Mouse (Mus musculus): ENCODE measurements around the gene Ccr7. TPM values are rescaled to one million over a fixed set of nuclear protein-coding genes. Genes with fewer than 3 reads are reported as not detected.

Ccr7 gene
- polyA plus RNA-seq (2014; fragmentation: Nextera tagmentation; extraction: Ambion mirVana) = not detected in 2 replicates

DNA sequence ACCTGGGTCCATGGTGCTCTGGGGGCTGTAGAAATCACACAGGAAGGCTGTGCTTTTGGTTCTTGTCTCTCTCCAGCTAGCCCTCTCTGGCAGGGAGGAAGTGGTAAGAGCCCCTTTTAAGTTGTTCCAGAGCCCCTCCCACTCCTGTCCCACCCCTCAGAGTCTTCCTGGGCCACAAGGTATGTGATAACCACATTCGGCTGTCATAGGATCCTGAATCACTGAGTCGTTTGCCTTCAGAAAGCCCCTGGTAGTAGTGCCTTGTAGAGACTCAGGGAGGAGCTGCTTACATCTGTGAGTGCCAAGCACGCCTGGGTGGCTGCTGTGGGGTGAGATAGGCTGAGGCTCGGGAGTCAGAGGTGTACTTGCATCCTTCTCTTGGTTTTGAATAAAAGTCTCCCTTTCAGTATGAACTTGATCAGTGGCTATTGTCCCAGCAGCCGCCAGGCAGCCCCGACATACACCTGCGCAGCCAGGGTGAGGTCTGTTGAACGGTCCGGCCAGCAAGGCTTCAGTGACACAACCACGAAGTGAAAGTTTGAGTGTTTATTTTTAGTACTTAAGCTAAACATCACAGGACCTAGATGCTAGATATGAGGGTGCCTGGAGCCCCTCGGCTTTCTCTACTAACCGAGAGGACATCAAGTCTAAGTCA lies at the start of gene Ccr7:
Gene Ccr7 (minus strand): TSS at position 91 of the 655 bp plus-strand sequence.
- 79% methylated on average over 12 of the region's 12 CpGs for WGBS

DNA sequence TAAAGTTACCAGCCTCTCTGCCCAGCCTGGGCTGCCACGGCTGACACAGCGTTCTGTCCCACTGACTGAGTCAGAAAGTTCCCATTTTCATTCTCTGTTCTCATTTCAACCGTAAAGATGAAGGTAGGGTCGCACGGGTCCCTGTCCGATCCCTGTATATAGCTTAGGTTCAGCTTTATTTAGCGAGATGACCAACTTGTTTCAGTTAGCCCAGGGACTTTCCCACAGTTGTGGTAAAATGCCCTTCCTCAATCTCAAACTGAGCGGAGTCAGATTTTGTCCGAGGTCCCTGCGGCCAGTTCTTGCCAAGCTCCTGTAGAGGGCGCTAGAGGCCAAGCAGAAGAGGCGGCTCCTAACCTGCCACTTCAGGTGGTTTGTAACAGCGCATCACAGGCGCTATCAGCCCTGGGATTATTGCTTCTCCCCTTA lies 34.3 kb upstream of the Ccr7 start:
- WGBS = 25% methylated on average over 14 of the region's 14 CpGs
- H3K4me1 ChIP-seq (ENCODE audit: control insufficient read depth, insufficient read depth, low read length) = no peaks in the 10 kb centered on the region
- H3K4me3 ChIP-seq (ENCODE audit: low read depth, low read length) = no peak overlapping the region
- no peaks in the 10 kb centered on the region for H3K36me3 ChIP-seq (ENCODE audit: control insufficient read depth, insufficient read depth, low read length)
- no peak overlapping the region for H3K9ac ChIP-seq (replicated peaks; ENCODE audit: low read depth, low read length)
- H3K4me2 ChIP-seq (ENCODE audit: low read depth, low read length) = no peak overlapping the region
- H3K27me3 ChIP-seq (ENCODE audit: control insufficient read depth, insufficient read depth, low read length) = no peaks in the 10 kb centered on the region
- no peak for ATAC-seq (ENCODE audit: low read depth)
- H3K9me3 ChIP-seq (ENCODE audit: control insufficient read depth, low read length) = no peaks in the 10 kb centered on the region
- H3K27ac ChIP-seq (ENCODE audit: low read depth, low read length) = no peak overlapping the region

More for the DNA sequence above, at the start of gene Ccr7:
- no peak within 1 kb of the TSS for H3K4me3 ChIP-seq (ENCODE audit: low read depth, low read length)
- no peak for ATAC-seq (ENCODE audit: low read depth)
- no peak within 1 kb of the TSS for H3K27ac ChIP-seq (ENCODE audit: low read depth, low read length)
- no peaks in the 10 kb centered on the region for H3K36me3 ChIP-seq (ENCODE audit: control insufficient read depth, insufficient read depth, low read length)
- H3K9me3 ChIP-seq (ENCODE audit: control insufficient read depth, low read length) = no peaks in the 10 kb centered on the region
- no peak within 1 kb of the TSS for H3K4me2 ChIP-seq (ENCODE audit: low read depth, low read length)
- H3K9ac ChIP-seq (replicated peaks; ENCODE audit: low read depth, low read length) = no peak within 1 kb of the TSS
- no peaks in the 10 kb centered on the region for H3K4me1 ChIP-seq (ENCODE audit: control insufficient read depth, insufficient read depth, low read length)
- no peaks in the 10 kb centered on the region for H3K27me3 ChIP-seq (ENCODE audit: control insufficient read depth, insufficient read depth, low read length)

DNA sequence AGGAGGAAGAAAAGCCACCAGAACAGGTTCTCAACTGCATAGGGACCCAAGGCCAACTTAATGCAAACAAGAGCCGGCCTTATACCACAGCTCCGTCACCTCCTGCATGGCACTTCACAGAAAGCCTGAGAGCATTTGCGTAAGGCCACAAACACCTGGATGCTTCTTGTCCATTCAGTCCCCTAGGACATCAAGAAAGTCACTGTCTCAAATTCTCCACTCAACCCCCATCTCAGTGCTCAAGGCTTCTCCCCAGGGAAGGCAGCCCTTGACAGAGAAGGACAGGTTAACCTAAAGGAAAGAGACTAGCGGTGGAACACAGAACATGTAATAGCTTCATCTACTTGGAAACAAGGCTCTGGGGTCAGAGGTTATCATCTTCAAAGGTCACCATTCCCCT lies 32.5 kb upstream of the Ccr7 start:
- 92% methylated on average over 4 of the region's 4 CpGs for WGBS
- Histone ChIP-seq H3K4me3 (ENCODE audit: low read depth, low read length) (no peak overlapping the region), H3K4me2 (ENCODE audit: low read depth, low read length) (no peak overlapping the region), H3K36me3 (ENCODE audit: control insufficient read depth, insufficient read depth, low read length) (no peaks in the 10 kb centered on the region), H3K27ac (ENCODE audit: low read depth, low read length) (no peak overlapping the region), H3K27me3 (ENCODE audit: control insufficient read depth, insufficient read depth, low read length) (no peaks in the 10 kb centered on the region), H3K9ac (replicated peaks; ENCODE audit: low read depth, low read length) (no peak overlapping the region), H3K4me1 (ENCODE audit: control insufficient read depth, insufficient read depth, low read length) (no peaks in the 10 kb centered on the region), H3K9me3 (ENCODE audit: control insufficient read depth, low read length) (no peaks in the 10 kb centered on the region)
- ATAC-seq (ENCODE audit: low read depth) = no peak

DNA sequence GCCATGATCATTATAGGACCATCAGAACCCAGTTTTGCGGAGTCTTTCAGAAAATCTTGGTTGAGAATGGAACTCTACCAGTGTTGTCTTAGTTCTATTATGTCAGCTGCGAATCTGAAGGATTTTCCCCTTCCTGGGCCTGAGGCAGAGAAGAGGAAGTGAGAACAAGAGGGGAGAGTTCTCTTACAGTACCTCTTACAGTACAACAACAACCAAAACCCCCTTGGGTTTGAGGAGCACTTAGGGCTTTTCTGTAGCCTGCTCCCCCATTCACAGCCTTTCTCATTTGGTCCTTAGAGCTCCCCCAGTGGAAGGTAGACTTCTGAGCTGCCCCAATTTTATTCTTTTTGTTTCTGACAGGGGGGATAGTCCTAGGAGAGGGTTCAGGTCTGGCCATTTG lies 32.0 kb upstream of the Ccr7 start:
- H3K36me3 ChIP-seq (ENCODE audit: control insufficient read depth, insufficient read depth, low read length) = no peaks in the 10 kb centered on the region
- 66% methylated on average over 2 of the region's 2 CpGs for WGBS
- H3K27ac ChIP-seq (ENCODE audit: low read depth, low read length) = no peak overlapping the region
- H3K4me1 ChIP-seq (ENCODE audit: control insufficient read depth, insufficient read depth, low read length) = no peaks in the 10 kb centered on the region
- no peaks in the 10 kb centered on the region for H3K27me3 ChIP-seq (ENCODE audit: control insufficient read depth, insufficient read depth, low read length)
- no peak overlapping the region for H3K4me3 ChIP-seq (ENCODE audit: low read depth, low read length)
- no peaks in the 10 kb centered on the region for H3K9me3 ChIP-seq (ENCODE audit: control insufficient read depth, low read length)
- H3K4me2 ChIP-seq (ENCODE audit: low read depth, low read length) = no peak overlapping the region
- no peak for ATAC-seq (ENCODE audit: low read depth)
- H3K9ac ChIP-seq (replicated peaks; ENCODE audit: low read depth, low read length) = no peak overlapping the region

DNA sequence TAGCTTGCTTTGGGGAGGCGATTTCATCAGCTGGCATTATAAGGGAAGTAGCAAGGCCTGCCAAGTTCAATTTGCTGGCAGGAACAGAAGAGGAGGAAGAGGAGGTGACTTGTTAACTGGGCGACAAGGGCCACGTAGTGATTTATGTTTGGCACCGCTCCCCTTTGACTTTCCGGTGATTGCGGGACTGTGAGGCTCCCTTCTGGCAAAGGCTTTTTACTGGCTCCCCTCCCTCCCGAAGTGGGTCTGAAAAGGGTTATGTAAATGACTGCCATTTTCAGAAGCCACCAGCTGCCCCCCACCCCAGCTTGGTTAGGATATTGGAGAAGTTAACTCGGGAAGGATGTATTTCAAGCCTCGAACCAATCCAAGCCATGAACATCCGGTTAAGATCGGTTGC lies 27.7 kb upstream of the Ccr7 start:
- no peaks in the 10 kb centered on the region for H3K36me3 ChIP-seq (ENCODE audit: control insufficient read depth, insufficient read depth, low read length)
- no peak overlapping the region for H3K27ac ChIP-seq (ENCODE audit: low read depth, low read length)
- H3K9ac ChIP-seq (replicated peaks; ENCODE audit: low read depth, low read length) = no peak overlapping the region
- H3K4me2 ChIP-seq (ENCODE audit: low read depth, low read length) = no peak overlapping the region
- H3K9me3 ChIP-seq (ENCODE audit: control insufficient read depth, low read length) = no peaks in the 10 kb centered on the region
- H3K4me1 ChIP-seq (ENCODE audit: control insufficient read depth, insufficient read depth, low read length) = no peaks in the 10 kb centered on the region
- no peaks in the 10 kb centered on the region for H3K27me3 ChIP-seq (ENCODE audit: control insufficient read depth, insufficient read depth, low read length)
- 34% methylated on average over 11 of the region's 11 CpGs for WGBS
- ATAC-seq (ENCODE audit: low read depth) = no peak
- H3K4me3 ChIP-seq (ENCODE audit: low read depth, low read length) = no peak overlapping the region

DNA sequence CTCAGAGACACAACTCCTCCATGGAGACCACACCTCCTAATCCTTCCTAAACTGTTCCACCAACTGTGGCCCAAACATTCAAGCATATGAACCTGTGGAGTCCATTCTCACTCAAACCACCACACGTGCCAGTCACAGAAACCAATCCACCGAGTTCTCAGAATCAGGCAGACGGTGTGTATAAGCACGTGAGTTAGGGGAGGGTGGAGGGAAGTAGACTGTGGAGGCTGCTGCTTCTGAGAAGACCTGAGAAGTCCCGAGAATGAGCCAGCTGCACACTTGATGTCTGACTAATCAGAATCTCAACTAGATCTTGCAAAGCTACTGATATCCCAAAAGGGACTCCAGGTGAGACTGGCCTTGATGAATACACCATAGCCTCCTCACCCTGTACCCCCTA lies 25.2 kb upstream of the Ccr7 start:
- 94% methylated on average over 5 of the region's 5 CpGs for WGBS
- H3K9me3 ChIP-seq (ENCODE audit: control insufficient read depth, low read length) = no peaks in the 10 kb centered on the region

DNA sequence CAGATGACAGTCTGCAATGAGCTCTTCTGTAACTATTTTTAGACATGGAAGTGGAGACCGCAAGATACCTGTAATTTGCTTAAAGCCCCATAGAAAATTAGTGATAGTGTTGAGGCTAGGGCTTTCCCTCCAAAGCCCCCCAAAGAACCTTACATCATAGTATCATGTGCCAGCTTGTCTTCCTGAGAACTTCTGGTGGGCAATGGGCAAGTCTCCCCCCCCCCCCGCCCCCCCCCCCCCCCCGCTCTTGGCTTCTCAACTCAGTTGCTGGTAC lies 23.0 kb upstream of the Ccr7 start:
- H3K4me3 ChIP-seq (ENCODE audit: low read depth, low read length) = no peak overlapping the region
- no peaks in the 10 kb centered on the region for H3K9me3 ChIP-seq (ENCODE audit: control insufficient read depth, low read length)
- ATAC-seq (ENCODE audit: low read depth) = no peak
- H3K36me3 ChIP-seq (ENCODE audit: control insufficient read depth, insufficient read depth, low read length) = no peaks in the 10 kb centered on the region
- no peak overlapping the region for H3K27ac ChIP-seq (ENCODE audit: low read depth, low read length)
- no peak overlapping the region for H3K4me2 ChIP-seq (ENCODE audit: low read depth, low read length)
- WGBS = 96% methylated on average over 1 of the region's 3 CpGs
- H3K9ac ChIP-seq (replicated peaks; ENCODE audit: low read depth, low read length) = no peak overlapping the region
- H3K27me3 ChIP-seq (ENCODE audit: control insufficient read depth, insufficient read depth, low read length) = no peaks in the 10 kb centered on the region
- no peaks in the 10 kb centered on the region for H3K4me1 ChIP-seq (ENCODE audit: control insufficient read depth, insufficient read depth, low read length)

More for the DNA sequence above, 25.2 kb upstream of the Ccr7 start:
- Histone ChIP-seq H3K36me3 (ENCODE audit: control insufficient read depth, insufficient read depth, low read length) (no peaks in the 10 kb centered on the region), H3K27me3 (ENCODE audit: control insufficient read depth, insufficient read depth, low read length) (no peaks in the 10 kb centered on the region), H3K9ac (replicated peaks; ENCODE audit: low read depth, low read length) (no peak overlapping the region), H3K4me3 (ENCODE audit: low read depth, low read length) (no peak overlapping the region), H3K27ac (ENCODE audit: low read depth, low read length) (no peak overlapping the region), H3K4me2 (ENCODE audit: low read depth, low read length) (no peak overlapping the region), H3K4me1 (ENCODE audit: control insufficient read depth, insufficient read depth, low read length) (no peaks in the 10 kb centered on the region)
- ATAC-seq (ENCODE audit: low read depth) = no peak

DNA sequence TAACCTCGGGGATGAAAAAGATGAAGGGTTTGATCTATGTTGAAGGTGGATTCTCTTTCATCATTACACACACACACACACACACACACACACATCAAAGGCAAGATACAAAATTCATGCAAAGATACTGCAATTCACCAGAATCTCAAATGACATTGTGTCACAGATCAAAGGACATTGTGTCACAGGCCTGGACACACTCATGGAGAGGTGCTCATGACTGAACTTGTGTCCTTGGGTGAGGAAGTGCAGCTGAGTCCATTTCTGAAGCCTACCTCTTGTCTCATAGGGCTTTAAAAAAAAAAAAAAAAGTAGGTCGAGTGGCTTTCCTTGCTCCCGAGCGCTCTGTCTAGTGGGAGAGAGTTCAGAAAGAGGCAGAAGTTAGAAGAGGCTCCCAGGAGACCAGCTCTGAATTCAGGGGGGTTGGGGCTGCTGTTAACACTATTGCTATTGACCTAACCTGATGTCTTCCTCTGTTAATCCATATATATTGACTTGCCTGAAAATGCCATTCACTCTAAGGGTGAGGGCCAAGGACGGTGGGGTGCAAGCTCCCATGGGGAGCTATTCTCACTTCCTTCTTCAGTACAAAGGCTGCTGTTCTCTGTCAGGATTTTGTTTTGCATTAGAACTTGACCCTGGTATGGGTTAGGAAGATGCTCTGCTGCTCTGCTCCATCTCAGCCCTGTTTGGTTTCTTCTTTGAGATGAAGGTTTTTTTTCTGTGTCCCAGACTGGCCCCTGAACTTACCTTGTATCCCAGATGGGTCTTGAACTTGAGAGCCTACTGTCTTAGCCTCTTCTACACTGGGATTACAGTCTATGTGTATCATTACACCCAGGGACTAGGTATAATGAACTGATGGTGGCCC lies 22.4 kb upstream of the Ccr7 start:
- 67% methylated on average over 5 of the region's 5 CpGs for WGBS
- no peaks in the 10 kb centered on the region for H3K27me3 ChIP-seq (ENCODE audit: control insufficient read depth, insufficient read depth, low read length)
- no peaks in the 10 kb centered on the region for H3K4me1 ChIP-seq (ENCODE audit: control insufficient read depth, insufficient read depth, low read length)
- H3K9me3 ChIP-seq (ENCODE audit: control insufficient read depth, low read length) = no peaks in the 10 kb centered on the region
- H3K27ac ChIP-seq (ENCODE audit: low read depth, low read length) = no peak overlapping the region
- H3K9ac ChIP-seq (replicated peaks; ENCODE audit: low read depth, low read length) = no peak overlapping the region
- H3K4me2 ChIP-seq (ENCODE audit: low read depth, low read length) = no peak overlapping the region
- H3K36me3 ChIP-seq (ENCODE audit: control insufficient read depth, insufficient read depth, low read length) = no peaks in the 10 kb centered on the region
- no peak overlapping the region for H3K4me3 ChIP-seq (ENCODE audit: low read depth, low read length)
- no peak for ATAC-seq (ENCODE audit: low read depth)

DNA sequence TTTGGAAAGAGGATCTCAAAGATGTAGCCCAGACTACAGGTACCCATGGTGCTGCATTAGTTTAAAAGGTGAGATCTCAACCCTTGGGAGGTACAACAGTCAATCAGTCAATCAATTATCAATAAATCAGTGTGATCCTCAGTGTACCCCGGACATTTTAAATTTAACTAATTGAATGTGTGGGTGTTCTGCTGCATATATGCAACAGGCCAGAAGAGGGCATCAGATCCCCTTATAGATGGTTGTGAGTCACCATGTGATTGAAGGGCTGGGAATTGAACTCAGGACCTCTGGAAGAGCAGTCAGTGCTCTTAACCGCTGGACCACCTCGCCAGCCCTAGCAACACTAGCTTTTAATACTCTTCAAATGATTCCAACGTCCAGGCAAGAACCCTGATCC lies 17.1 kb upstream of the Ccr7 start:
- Histone ChIP-seq H3K4me3 (ENCODE audit: low read depth, low read length) (no peak overlapping the region), H3K4me1 (ENCODE audit: control insufficient read depth, insufficient read depth, low read length) (no peaks in the 10 kb centered on the region), H3K9me3 (ENCODE audit: control insufficient read depth, low read length) (no peaks in the 10 kb centered on the region), H3K27me3 (ENCODE audit: control insufficient read depth, insufficient read depth, low read length) (no peaks in the 10 kb centered on the region), H3K36me3 (ENCODE audit: control insufficient read depth, insufficient read depth, low read length) (no peaks in the 10 kb centered on the region), H3K27ac (ENCODE audit: low read depth, low read length) (no peak overlapping the region), H3K4me2 (ENCODE audit: low read depth, low read length) (no peak overlapping the region), H3K9ac (replicated peaks; ENCODE audit: low read depth, low read length) (no peak overlapping the region)
- 83% methylated on average over 4 of the region's 4 CpGs for WGBS
- no peak for ATAC-seq (ENCODE audit: low read depth)
